Mouse (Mus musculus) stomach, embryonic 14.5 days (tissue): ENCODE data around the gene Ube2e2. TPM values are rescaled to one million over a fixed set of nuclear protein-coding genes. Genes with fewer than 3 reads are reported as not detected.

Experiments
- ATAC-seq: fragments of 200-750 bp; cut with Nextera tagmentation; 2 replicates; pipeline ENCODE4 v1.8.0; 2017; ENCODE audit warnings: low read depth, moderate TSS enrichment; ENCODE audit not compliant: insufficient number of reproducible peaks, insufficient read depth, low FRiP score
- H3K27ac ChIP-seq: fragments of 300-500 bp; sonication (generic); 2 replicates; pipeline ENCODE4 v1.5.1; 2014; ENCODE audit warnings: mild to moderate bottlenecking, low read length, moderate library complexity, mixed read lengths
- H3K27me3 ChIP-seq: fragments of 300-500 bp; sonication (generic); 2 replicates; pipeline ENCODE4 v1.6.1; 2014; ENCODE audit warnings: low read length, control low read depth, mixed read lengths; ENCODE audit not compliant: control insufficient read depth, insufficient read depth
- H3K36me3 ChIP-seq: fragments of 300-500 bp; sonication (generic); 2 replicates; pipeline ENCODE4 v1.6.1; 2014; ENCODE audit warnings: mild to moderate bottlenecking, control low read depth, low read length, moderate library complexity, mixed read lengths; ENCODE audit not compliant: control insufficient read depth, insufficient read depth
- H3K4me1 ChIP-seq: fragments of 300-500 bp; sonication (generic); 2 replicates; pipeline ENCODE4 v1.6.1; 2014; ENCODE audit warnings: low read length, control low read depth, mixed read lengths; ENCODE audit not compliant: control insufficient read depth, insufficient read depth
- H3K4me2 ChIP-seq: fragments of 300-500 bp; sonication (generic); replicated peaks from 2 replicates; pipeline ENCODE4 v1.6.1; 2014; ENCODE audit warnings: low read depth, low read length, control low read depth
- H3K4me3 ChIP-seq: fragments of 300-500 bp; sonication (generic); 2 replicates; pipeline ENCODE4 v1.5.1; 2014; ENCODE audit warnings: low read depth, low read length, control low read depth
- H3K9ac ChIP-seq: fragments of 300-500 bp; sonication (generic); replicated peaks from 2 replicates; pipeline ENCODE4 v1.6.1; 2014; ENCODE audit warnings: low read depth, mild to moderate bottlenecking, control low read depth, low read length, moderate library complexity, mixed read lengths
- H3K9me3 ChIP-seq: fragments of 300-500 bp; sonication (generic); 2 replicates; pipeline ENCODE4 v1.6.1; 2016; ENCODE audit warnings: low read depth, low read length, control low read depth; ENCODE audit not compliant: control insufficient read depth
- WGBS: fragments of 180-500 bp; shearing (Covaris S2); extraction: QIAGEN DNeasy Blood & Tissue Kit; methylation state at CpG from one replicate; pipeline ENCODE4 v1.1.7; 2014; 5-methylcytosine and 5-hydroxymethylcytosine counted together
- polyA plus RNA-seq: library from polyadenylated mRNA; unstranded; fragments of >200 nt; fragmentation: Nextera tagmentation; extraction: Ambion mirVana; gene quantifications from 2 replicates; pipeline ENCODE4 v1.2.1, GENCODE M21; 2014

Ube2e2 gene
- polyA plus RNA-seq, 1 experiment from 2014 or later: 71.3 TPM

- Histone ChIP-seq H3K9me3 (no peaks in the 10 kb centered on the region), H3K27ac (no peak overlapping the region), H3K9ac (no peak overlapping the region), H3K27me3 (no peaks in the 10 kb centered on the region), H3K36me3 (no peaks in the 10 kb centered on the region), H3K4me1 (no peaks in the 10 kb centered on the region), H3K4me2 (no peak overlapping the region), H3K4me3 (no peak overlapping the region)
- 54% methylated on average over 6 of the region's 6 CpGs for whole genome bisulfite sequencing
- no peak for ATAC-seq
These were observed 134.3 kb downstream of the Ube2e2 start for GRCm38 (mm10) chr14:18759601-18760356.

DNA sequence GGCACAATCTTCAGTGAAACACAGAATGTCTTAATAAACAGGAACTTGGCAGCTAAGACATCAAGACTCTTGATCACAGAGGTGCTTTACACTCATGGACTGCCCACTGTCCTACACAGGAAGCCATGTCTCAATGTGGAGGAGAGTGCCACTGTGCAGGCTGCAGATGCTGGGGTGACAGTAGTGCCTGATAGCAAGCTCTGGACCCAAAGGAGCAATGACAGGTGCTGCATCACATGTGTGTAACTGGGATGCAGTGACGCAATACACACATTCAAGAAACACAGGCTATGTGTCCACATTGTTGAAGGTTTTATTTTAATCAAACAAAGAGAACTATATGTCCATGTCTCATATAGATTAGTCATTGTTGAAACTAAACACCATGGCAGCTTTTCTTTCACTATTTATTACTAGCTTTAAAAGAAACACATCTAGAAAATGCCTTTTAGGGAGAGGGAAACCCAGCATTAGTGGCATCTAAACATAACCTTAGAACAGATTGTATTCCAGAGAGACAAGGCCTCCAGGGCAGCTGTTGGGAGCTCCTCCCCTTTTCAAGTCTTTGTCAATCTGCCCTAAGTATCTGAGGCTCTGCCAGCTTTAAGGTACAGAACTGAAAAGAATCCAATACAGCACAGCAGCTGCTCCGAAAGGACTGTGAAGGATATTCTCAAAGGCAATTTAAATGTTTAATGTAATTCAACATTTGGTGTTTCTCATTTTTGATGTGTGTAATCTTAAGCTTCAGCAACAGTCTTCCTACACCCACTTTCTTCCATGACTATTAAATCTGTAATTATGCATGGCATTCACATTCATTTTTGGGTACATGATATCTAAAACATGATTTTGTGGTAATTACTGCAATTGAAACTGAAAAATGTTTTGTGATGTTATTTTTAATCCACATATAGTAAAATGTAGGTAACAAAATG is 135.2 kb downstream of the Ube2e2 start:
- Histone ChIP-seq H3K27ac (no peak overlapping the region), H3K9me3 (no peaks in the 10 kb centered on the region), H3K4me2 (no peak overlapping the region), H3K36me3 (no peaks in the 10 kb centered on the region), H3K4me3 (no peak overlapping the region), H3K9ac (no peak overlapping the region), H3K27me3 (no peaks in the 10 kb centered on the region), H3K4me1 (no peaks in the 10 kb centered on the region)
- 59% methylated on average over 2 of the region's 2 CpGs for WGBS
- no peak for ATAC-seq

DNA sequence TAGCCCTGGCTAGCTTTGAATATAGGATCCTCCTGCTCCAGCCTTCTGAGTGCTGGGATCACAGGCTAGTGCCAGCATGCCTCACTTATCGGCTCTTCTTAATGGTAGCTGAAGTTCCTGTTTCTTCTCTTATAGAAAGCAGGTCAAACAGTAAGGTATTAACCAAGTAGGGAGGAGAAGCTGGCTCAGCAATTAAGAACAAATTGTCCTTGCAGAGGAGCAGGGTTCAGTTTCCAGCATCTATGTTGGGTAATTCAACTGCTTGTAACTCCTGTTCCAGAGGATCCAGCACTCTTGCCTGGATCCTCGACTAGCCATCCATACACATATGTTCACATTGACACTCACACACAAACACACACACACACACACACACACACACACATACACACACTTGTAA is 136.1 kb downstream of the Ube2e2 start:
- Histone ChIP-seq H3K4me2 (no peak overlapping the region), H3K9ac (no peak overlapping the region), H3K36me3 (no peaks in the 10 kb centered on the region), H3K9me3 (no peaks in the 10 kb centered on the region), H3K27me3 (no peaks in the 10 kb centered on the region), H3K4me3 (no peak overlapping the region), H3K27ac (no peak overlapping the region), H3K4me1 (no peaks in the 10 kb centered on the region)
- no peak for ATAC-seq
- 84% methylated on average over 2 of the region's 2 CpGs for WGBS

GRCm38 (mm10) chr14:18755410-18755809 is 138.7 kb downstream of the Ube2e2 start:
- no peak overlapping the region for H3K4me3 ChIP-seq
- ATAC-seq: no peak
- WGBS: 75% methylated on average over 1 of the region's 1 CpGs

DNA sequence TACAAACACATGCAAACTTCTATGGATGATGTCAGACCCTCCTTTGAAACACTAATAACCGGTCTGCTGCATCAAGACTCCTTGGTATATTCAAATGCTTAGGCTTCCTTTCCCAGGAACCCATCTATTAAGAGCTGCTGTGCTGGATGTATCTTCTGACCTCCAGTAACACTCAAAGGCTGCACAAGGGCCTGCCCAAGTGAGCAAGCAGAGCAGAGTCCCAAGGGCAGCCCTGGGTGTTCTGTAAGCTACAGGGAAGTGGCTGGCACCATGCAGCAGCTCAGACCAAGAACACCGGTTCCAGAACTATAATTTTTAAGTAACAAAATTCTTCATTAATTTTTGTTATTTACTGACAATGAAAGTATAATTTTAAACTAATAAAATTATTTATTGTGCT is 139.5 kb downstream of the Ube2e2 start:
- Histone ChIP-seq H3K9ac (no peak overlapping the region), H3K4me2 (no peak overlapping the region), H3K4me1 (no peaks in the 10 kb centered on the region), H3K27me3 (no peaks in the 10 kb centered on the region), H3K36me3 (no peaks in the 10 kb centered on the region), H3K4me3 (no peak overlapping the region), H3K27ac (no peak overlapping the region), H3K9me3 (no peaks in the 10 kb centered on the region)
- 85% methylated on average over 2 of the region's 2 CpGs for WGBS
- no peak for ATAC-seq

More at GRCm38 (mm10) chr14:18755410-18755809, 138.7 kb downstream of the Ube2e2 start:
- Histone ChIP-seq H3K9ac (no peak overlapping the region), H3K27ac (no peak overlapping the region), H3K9me3 (no peaks in the 10 kb centered on the region), H3K36me3 (no peaks in the 10 kb centered on the region), H3K4me2 (no peak overlapping the region), H3K27me3 (no peaks in the 10 kb centered on the region), H3K4me1 (no peaks in the 10 kb centered on the region)

- Histone ChIP-seq H3K36me3 (no peaks in the 10 kb centered on the region), H3K4me1 (no peaks in the 10 kb centered on the region), H3K9ac (no peak overlapping the region), H3K27ac (no peak overlapping the region), H3K9me3 (no peaks in the 10 kb centered on the region), H3K27me3 (no peaks in the 10 kb centered on the region), H3K4me3 (no peak overlapping the region), H3K4me2 (no peak overlapping the region)
- 81% methylated on average over 2 of the region's 2 CpGs for WGBS
- no peak for ATAC-seq
These were observed 140.1 kb downstream of the Ube2e2 start for GRCm38 (mm10) chr14:18754001-18754400.

DNA sequence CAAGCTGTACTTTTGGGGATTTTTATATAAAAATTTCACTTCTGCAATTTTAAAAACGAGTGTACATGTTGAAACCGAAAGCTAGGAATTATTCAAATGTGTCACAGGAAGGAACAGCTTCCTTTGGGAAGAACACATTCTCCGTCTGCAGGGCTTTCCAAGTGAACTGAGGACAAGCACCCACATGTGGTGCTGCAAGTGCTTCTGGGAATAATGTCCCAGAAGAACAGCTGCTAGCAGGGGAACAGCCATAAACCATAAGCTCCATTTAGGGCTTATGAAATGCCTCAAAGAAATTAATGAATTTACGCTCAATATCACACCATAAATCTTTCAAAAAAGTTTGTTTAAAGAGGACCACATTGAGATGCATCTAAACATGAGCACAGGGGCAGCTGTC is 162.9 kb downstream of the Ube2e2 start:
- no peaks in the 10 kb centered on the region for H3K36me3 ChIP-seq
- no peak overlapping the region for H3K4me2 ChIP-seq
- no peak for ATAC-seq
- H3K9ac ChIP-seq: no peak overlapping the region
- no peak overlapping the region for H3K4me3 ChIP-seq
- H3K4me1 ChIP-seq: no peaks in the 10 kb centered on the region
- WGBS: 64% methylated on average over 4 of the region's 4 CpGs
- no peak overlapping the region for H3K27ac ChIP-seq
- H3K9me3 ChIP-seq: no peaks in the 10 kb centered on the region
- H3K27me3 ChIP-seq: no peaks in the 10 kb centered on the region

DNA sequence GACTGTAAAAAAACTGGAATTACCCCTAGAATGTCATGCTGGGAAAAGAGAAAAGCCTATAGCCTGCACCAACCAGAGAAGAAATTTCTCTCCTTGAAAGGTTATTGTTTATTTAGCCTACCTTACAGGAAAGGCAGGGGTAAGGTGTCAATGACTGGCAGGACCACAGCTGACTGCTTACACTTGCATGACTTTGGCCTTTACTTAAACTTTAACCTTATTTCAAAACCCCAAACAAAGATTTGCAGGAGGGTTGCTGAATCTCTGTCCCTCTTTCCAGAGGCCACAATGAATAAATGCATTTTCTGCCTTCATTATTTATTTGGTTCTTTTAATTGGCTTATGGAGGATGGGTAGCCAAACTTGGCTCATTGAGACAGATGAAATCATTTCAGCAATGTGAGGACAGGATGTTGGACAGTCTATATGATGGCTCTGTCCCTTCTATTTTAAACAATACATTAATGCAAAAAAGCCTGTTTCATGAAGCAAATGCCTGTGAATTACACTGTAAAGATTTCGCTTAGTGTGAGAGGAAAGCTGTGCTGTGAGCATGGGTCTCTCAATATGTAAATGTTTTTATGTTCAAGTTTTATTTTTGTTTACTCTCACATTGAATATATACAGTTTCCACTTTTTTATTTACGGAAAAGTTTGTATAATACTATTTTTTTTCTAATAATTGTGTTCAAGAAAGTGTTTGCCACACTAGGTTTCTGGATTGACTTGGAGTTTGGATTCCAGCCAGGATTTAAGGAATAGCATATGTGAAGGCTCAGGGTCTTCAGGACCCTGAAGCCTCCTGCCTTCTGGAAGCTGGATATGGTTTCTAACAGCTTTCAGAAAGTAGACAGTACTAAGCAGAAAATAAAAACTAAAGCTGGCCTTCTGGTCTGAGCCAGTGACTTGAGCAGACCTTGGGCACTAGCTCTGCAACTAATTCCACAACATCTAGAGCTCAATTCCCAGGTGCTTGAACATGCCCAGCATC is 173.2 kb downstream of the Ube2e2 start:
- 87% methylated on average over 2 of the region's 2 CpGs for WGBS
- Histone ChIP-seq H3K36me3 (no peaks in the 10 kb centered on the region), H3K4me3 (no peak overlapping the region), H3K9ac (no peak overlapping the region), H3K4me1 (no peaks in the 10 kb centered on the region; the same call in 1 of the 2 replicates), H3K4me2 (no peak overlapping the region), H3K27ac (peak overlapping the region; percentile 17; the same call in 1 of the 2 replicates), H3K27me3 (no peaks in the 10 kb centered on the region), H3K9me3 (no peaks in the 10 kb centered on the region)
- ATAC-seq: no peak
